Mouse (Mus musculus) gastrocnemius, adult 18-20 months (tissue): Measurements from ENCODE around the gene Gm7849. TPM values are rescaled to one million over a fixed set of nuclear protein-coding genes. Genes with fewer than 3 reads are reported as not detected.
"Not testable (repeated sequence)": the region's sequence is repeated elsewhere in the genome, so short reads cannot be mapped to it uniquely, and the experiment has no call there.

Experiments
- DNase-seq: peaks from one replicate; pipeline ENCODE4 v3.0.0; 2021; ENCODE audit warnings: low spot score
- long read RNA-seq, 2 experiments: library from polyadenylated mRNA; stranded (forward); transcript quantifications; one replicate each; pipeline ENCODE4 v2.0.0; 2021
- total RNA-seq, 2 experiments: library from RNA; stranded (reverse); gene quantifications; 2 replicates each; pipeline ENCODE4 v1.2.3; 2021

Gene Gm7849
- total RNA-seq: not detected
- long read RNA-seq, experiment 1: 0 reads
- long read RNA-seq, experiment 2: 0 reads

DNA sequence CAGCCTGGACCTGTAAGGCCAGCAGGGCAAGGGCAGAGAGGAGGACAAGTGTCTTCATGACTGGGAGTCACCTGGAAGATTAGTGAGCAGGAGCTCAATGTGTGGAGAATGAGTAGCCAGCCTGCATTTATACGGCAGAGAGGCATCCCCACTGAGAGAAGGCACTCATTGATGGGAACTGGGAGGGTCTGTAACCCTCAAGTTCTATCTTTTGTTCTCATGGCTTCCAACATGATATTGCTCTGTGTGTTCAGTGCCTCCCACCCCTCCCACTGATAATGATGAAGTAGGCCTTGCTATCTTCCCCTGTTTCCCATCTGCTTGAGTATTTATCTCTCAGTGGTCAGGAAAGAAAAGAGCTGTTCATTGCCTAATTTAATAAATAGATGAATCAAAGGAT is at the start of gene Gm7849:
TSS of gene Gm7849 (minus strand) at position 101 of the 400 bp plus-strand sequence.
- not testable (repeated sequence) for DNase-seq

DNA sequence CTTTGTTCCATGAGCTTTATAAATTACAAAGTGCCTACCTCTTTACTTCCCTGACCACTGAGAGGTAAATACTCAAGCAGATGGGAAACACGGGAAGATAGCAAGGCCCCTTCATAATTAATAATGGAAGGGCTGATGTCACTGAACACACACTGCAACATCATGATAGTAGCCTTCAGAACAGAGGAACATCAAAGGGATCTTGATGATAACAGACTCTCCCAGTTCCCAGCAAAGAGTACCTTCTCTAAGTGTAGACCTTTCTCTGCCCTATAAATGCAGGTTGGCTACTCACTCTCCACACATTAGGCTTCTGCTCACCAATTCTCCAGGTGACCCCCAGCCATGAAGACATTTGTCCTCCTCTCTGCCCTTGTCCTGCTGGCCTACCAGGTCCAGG is 29.2 kb downstream of the Gm7849 start, which contains the start of gene Defa36:
TSS of gene Defa36 (plus strand) at position 301 of the 400 bp plus-strand sequence.
- DNase-seq: not testable (repeated sequence)

Other genes with a start within 250 kb of the Gm7849 start
- gene Gm15292, start 206.8 kb downstream of the Gm7849 start, total RNA-seq: not detected
- not detected for gene Defa27, start 141.0 kb downstream of the Gm7849 start, total RNA-seq
- gene Defa29, start 129.5 kb downstream of the Gm7849 start, total RNA-seq: not detected
- not detected for gene Defa2, start 78.0 kb downstream of the Gm7849 start, total RNA-seq
- gene Defa33, start 64.7 kb downstream of the Gm7849 start, total RNA-seq: not detected
- gene Defa36, start 29.1 kb downstream of the Gm7849 start, total RNA-seq: not detected
- not detected for gene Defa20, start 52.7 kb upstream of the Gm7849 start, total RNA-seq
- gene Defa32, start 72.5 kb upstream of the Gm7849 start, total RNA-seq: not detected
- gene Defa37, start 108.8 kb upstream of the Gm7849 start, total RNA-seq: not detected
- not detected for gene Defa28, start 126.4 kb upstream of the Gm7849 start, total RNA-seq
- gene Gm7861, start 137.9 kb upstream of the Gm7849 start, total RNA-seq: not detected
- gene Defa26, start 161.6 kb upstream of the Gm7849 start, total RNA-seq: not detected
- not detected for gene Defa17, start 199.2 kb upstream of the Gm7849 start, total RNA-seq
- not detected for gene Defa34, start 209.2 kb upstream of the Gm7849 start, total RNA-seq
- gene AY761184, start 247.1 kb upstream of the Gm7849 start, total RNA-seq: not detected